19 mouse cellular contexts compared by ENCODE assay signal in the genomic region with DNA sequence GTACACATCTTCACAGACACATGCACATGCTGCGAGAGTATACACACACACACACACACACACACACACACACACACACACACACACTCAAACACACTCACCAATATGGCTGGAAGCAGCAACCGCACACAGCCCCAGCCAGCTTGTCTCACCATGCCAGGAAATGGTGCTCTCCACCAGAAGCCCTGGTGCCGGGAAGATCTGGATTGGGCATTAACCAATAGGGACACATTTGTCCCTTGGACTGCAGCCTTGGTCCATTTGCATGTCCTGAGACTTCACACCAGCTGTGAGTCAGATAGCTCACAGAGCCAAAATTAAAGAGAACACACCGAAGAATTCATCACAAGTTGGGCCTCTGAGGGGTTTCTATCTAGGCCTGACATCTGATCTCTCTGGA.
DNase-seq lines count a peak whose midpoint lies in the region; ATAC-seq lines count a peak whose summit lies in the region.
"Had no signal": no experiment of that assay in that cellular context is flagged by ENCODE, and none has a peak within 500 bp of the region (broad histone marks: within the 10 kb centered on the region; RNA-seq: fewer than 3 reads in every experiment).

No protein-coding gene starts in this region.

- ATAC-seq in cerebellum, adult (ENCODE audit: insufficient number of reproducible peaks, low FRiP score, low TSS enrichment) = 0 out of 2 replicates have a peak, but pooled peaks have one; percentile 7
- 0 out of 2 replicates have a peak, but pooled peaks have one; percentile 3 for ATAC-seq in megakaryocyte-erythroid progenitor cell, adult 5-6 weeks (replicated peaks; ENCODE audit: low FRiP score, low TSS enrichment, poor library complexity, severe bottlenecking)
- ATAC-seq in inflammation-experienced regulatory T-cells, adult 6 months = no peak
- ATAC-seq: forebrain, embryonic 15.5 days; hindbrain, embryonic 16.5 days; intestine, embryonic 16.5 days had no signal

- DNase-seq in cerebellum, adult 8-10 months = no peak
- DNase-seq in cerebellum, adult 9-11 months = peak; percentile 51
- no peak for DNase-seq in cerebellum, adult 18-20 months
- DNase-seq: adrenal gland, adult 8-10 months; adrenal gland, postnatal 25 days; B cell, adult 2 months; cerebellum, adult 11 months; embryo, embryonic 11 days; gastrocnemius, postnatal 25 days; heart, adult 18-20 months; heart, postnatal 10 days; heart, postnatal 36 days; kidney, adult 18-20 months had no signal
